Mouse (Mus musculus) bone marrow, adult 2 months (tissue): Measurements from ENCODE around the gene Sccpdh. TPM values are rescaled to one million over a fixed set of nuclear protein-coding genes. Genes with fewer than 3 reads are reported as not detected.

Source experiments
- H3K27ac ChIP-seq: fragments of 200-500 bp; 2 replicates; pipeline ENCODE4 v1.5.1; 2012; ENCODE audit warnings: low read depth, mild to moderate bottlenecking, control low read depth, inconsistent platforms, low read length; ENCODE audit not compliant: control insufficient read depth, poor library complexity, insufficient read depth
- H3K4me1 ChIP-seq: fragments of 200-500 bp; 2 replicates; pipeline ENCODE4 v1.6.1; 2011; ENCODE audit warnings: low read length; ENCODE audit not compliant: control insufficient read depth, insufficient read depth
- H3K4me3 ChIP-seq: fragments of 200-500 bp; replicated peaks from 2 replicates; pipeline ENCODE3; 2011; ENCODE audit warnings: mild to moderate bottlenecking, low read depth, low read length, control low read depth; ENCODE audit not compliant: control insufficient read depth
- CTCF ChIP-seq: fragments of 200-500 bp; IDR thresholded peaks from 2 replicates; pipeline ENCODE4 v1.5.1; 2011; ENCODE audit warnings: low read length, control low read depth; ENCODE audit not compliant: control insufficient read depth, insufficient read depth
- POLR2A ChIP-seq: fragments of 200-500 bp; IDR thresholded peaks from 2 replicates; pipeline ENCODE4 v1.6.1; 2011; ENCODE audit warnings: low read depth, mild to moderate bottlenecking, control low read depth, low read length, borderline replicate concordance; ENCODE audit not compliant: control insufficient read depth
- WGBS: fragments of 180-500 bp; shearing (Covaris S2); methylation state at CpG from one replicate; pipeline ENCODE4 v1.1.7; 2018; 5-methylcytosine and 5-hydroxymethylcytosine counted together
- polyA plus RNA-seq: library from polyadenylated mRNA; stranded (reverse); fragments of >200 nt; gene quantifications from 2 replicates; pipeline ENCODE4 v1.2.4, GENCODE M21; 2011; ENCODE audit warnings: low replicate concordance; ENCODE audit not compliant: missing spikeins, insufficient read depth, insufficient read length

The Sccpdh gene
- 2.3 and 4.5 TPM in 2 replicates for polyA plus RNA-seq

DNA sequence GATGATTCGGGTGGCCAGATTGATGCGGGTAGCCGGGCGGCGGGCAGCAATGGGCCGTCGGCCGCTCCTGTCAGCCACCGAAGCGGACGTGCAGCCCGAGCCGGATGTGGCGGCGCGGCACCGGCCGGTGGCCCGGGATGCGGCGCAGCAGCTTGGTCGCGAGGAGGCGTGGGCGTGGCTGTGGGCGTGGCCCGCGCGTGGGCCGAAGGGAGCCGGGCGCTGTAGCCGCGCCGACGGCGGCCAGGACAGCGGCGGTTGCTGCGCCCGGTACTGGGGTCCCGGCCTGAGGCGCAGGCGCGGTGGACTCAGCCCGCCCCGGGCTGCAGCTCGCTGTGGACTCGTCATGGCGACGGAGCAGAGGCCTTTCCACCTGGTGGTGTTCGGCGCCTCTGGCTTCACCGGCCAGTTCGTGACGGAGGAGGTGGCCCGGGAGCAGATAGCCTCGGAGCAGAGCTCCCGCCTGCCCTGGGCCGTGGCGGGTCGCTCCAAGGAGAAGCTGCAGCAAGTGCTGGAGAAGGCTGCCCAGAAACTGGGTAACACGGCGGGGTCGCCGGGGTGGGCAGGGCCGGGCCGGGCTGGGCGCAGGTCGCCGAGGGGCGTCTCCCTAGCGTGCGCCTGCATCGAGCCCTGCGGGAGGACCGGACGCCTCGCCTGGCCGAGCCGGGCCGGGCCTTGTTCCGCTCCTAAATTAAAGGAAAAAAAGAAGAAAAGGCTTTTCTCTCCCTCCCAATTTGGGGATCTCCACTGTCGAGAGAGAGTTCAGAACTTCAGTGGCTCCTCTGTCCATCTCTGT lies at the start of gene Sccpdh:
Gene Sccpdh, plus strand, starts transcription at position 198 of the 793 bp plus-strand sequence.
- Histone ChIP-seq H3K4me1 (no peaks in the 10 kb centered on the region; the same call in 1 of the 2 replicates), H3K4me3 (peak within 1 kb of the TSS; percentile 82), H3K27ac (peak within 1 kb of the TSS; percentile 21; the same call in 1 of the 2 replicates)
- TF ChIP-seq CTCF (no peak), POLR2A (no peak; the same call in 1 of the 2 replicates)
- under 1% methylated on average over 81 of the region's 84 CpGs for WGBS

DNA sequence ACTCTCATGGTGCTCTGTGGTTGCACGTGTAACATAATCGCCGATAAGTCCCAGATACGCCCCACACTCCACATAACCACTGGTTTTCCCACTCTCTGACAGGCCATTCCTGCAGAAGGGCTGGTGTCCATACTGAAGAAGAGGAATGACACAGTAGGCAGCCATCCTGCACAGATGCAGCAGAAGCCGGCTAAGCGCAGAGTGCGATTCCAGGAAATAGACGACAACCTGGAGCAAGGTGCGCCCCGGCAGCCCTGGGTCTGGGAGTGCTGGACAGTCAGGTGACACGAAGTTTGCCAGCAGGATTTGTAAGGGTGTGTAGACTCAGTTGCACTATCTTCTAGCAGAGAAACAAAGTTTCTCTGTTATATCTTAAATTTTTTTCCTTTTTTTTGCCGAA lies 45.3 kb upstream of the Sccpdh start:
- no peak overlapping the region for H3K4me3 ChIP-seq
- H3K27ac ChIP-seq: no peak overlapping the region
- H3K4me1 ChIP-seq: no peaks in the 10 kb centered on the region
- TF ChIP-seq CTCF (no peak), POLR2A (no peak)
- WGBS: 92% methylated on average over 12 of the region's 12 CpGs

DNA sequence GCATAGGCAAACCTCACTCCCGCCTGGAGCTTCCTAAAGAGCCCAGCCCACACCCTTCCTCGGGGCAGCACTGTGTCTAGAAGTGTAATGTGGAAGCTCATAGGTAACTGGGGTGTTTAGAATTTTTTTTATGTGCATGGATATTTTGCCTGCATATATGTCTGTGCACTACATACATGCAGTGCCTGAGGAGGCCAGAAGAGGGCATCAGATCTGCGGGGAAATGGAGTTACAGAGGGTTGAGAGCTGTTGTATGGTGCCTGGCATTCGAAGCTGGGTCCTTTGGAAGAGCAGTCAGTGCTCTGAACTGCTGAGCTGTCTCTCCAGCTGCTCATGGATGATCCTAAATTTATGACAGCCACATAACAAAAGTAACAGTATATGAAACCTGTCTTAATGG lies 44.4 kb upstream of the Sccpdh start:
- TF ChIP-seq CTCF (peak; percentile 55), POLR2A (no peak)
- 49% methylated on average over 4 of the region's 4 CpGs for WGBS
- H3K4me3 ChIP-seq: no peak overlapping the region
- H3K4me1 ChIP-seq: no peaks in the 10 kb centered on the region
- H3K27ac ChIP-seq: no peak overlapping the region

DNA sequence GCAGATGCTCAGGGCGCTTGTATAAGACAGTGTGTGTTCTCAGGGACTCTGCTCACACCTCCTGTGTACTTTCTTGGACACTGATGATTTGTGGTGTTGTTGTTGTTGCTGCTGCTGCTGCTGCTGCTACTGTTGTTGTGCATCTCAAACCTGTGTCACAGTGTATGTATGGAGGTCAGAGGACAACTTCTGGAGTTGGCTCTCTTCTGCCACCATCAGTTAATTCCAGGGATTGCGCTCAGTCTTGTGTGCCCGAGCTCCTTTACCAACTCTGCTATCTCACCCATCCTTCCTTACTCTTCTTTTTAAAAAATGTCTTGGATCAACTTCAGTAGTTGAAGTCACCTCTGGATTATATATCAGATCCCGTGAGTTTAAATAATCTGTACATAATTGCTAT lies 43.7 kb upstream of the Sccpdh start:
- Histone ChIP-seq H3K4me1 (no peaks in the 10 kb centered on the region), H3K27ac (no peak overlapping the region), H3K4me3 (no peak overlapping the region)
- 68% methylated on average over 4 of the region's 4 CpGs for whole genome bisulfite sequencing
- no peak for TF ChIP-seq POLR2A
- peak; percentile 57 for TF ChIP-seq CTCF

DNA sequence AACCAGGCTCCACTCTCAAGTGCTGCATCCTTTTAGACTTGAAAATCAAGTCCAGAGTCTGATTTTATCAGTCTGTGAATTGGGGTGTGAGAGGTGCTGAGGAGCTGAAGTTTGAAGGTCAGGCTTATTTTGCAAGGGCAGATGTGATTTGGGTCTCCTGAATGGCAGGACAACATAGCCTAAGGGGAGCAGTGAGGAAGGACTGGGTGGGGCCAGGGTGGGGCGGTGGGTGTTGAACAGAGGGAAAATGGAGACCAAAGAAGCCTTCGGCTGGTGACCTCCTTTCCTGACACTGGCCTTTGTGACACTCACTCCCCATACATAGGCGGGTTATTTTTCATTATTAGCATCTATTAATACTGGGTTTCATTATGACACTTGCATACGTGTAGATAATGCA lies 40.2 kb upstream of the Sccpdh start:
- Histone ChIP-seq H3K4me1 (no peaks in the 10 kb centered on the region), H3K27ac (no peak overlapping the region), H3K4me3 (no peak overlapping the region)
- no peak for TF ChIP-seq CTCF
- TF ChIP-seq POLR2A: no peak
- 85% methylated on average over 4 of the region's 4 CpGs for WGBS

DNA sequence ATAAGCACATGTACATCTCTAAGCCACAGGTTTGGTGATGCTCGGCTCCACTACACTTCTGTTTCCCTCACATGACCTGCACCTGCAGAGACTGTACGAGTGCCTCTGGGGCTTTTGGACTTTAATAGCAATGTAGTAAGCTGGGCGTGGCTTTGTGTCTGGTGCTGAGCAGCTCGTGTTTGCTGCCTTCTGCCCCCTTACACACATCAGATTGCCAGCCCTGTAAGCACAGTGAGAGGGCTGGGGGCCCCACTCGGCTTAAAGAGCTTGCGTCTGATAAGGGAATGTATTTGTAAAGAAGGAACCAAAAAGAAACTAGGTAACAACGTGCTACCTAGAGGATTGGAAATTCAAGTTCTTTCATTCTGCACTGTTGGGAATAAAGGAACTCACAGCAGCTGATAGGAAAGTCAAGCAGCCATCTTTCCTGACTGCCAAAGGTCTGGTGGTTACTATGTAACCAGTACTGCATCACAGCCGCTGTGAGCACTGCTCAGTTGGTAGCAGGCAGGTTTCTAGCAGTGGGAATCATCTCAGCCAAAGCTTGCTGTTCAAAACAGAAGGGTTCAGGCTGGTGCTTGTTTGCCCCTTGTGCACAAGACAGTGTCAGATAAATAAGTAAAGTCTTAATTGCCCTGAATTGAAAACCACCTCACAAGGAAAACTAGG lies 39.4 kb upstream of the Sccpdh start:
- Histone ChIP-seq H3K4me1 (no peaks in the 10 kb centered on the region), H3K4me3 (no peak overlapping the region), H3K27ac (no peak overlapping the region)
- 47% methylated on average over 8 of the region's 8 CpGs for WGBS
- TF ChIP-seq POLR2A: no peak
- no peak for TF ChIP-seq CTCF

DNA sequence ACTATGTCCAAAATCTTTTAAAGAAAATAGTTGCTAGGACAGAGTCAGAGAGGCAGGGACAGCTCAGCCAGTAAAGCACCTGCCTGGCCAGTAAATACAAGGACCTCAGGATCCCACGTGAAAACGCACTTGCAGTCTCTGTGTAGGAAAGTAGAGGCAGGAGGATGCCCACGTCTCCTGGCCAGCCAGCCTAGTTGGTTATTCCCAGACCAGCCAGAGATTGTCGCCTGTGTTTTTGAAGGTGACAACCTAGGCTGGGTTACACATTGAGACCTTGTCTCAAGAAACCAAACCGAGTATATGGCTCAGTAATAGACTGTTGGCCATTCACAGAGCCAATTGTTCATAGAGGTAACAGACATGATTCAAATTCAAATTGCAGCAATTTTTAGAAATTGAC lies 38.7 kb upstream of the Sccpdh start:
- Histone ChIP-seq H3K27ac (no peak overlapping the region), H3K4me3 (no peak overlapping the region), H3K4me1 (no peaks in the 10 kb centered on the region)
- no peak for TF ChIP-seq POLR2A
- WGBS: 85% methylated on average over 5 of the region's 5 CpGs

DNA sequence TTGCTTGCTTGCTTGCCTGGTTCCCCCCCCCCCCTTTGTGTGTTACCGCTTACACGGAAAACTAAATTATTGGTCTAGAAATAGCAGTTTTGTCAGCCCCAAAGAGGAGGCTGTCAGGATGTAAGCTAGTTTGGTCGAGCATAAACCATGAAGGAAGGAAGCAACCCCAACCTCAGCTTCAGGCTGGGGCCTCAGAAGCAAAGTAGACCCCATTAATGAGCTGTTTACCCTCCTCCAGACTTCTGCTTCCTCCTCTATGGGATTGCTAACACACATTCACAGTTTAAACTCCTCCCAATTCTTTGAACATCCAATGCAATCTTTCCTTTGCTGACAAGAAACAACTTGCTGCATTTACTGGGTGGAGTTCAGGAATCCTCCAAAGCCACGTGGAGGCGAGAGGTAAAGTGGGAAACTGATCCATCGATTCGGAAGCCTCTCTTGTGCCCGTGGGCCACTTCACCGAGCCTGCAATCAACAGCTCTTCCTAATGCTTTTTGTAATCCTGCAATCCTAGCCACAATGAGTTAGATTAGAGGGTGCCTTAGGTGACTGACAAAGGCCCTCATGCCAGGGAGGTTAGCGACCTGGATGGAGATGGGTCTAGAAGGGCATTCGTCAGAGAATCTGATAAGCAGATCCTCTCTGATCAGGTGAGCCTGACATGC lies 35.1 kb upstream of the Sccpdh start:
- TF ChIP-seq CTCF: no peak
- no peak for TF ChIP-seq POLR2A
- 47% methylated on average over 11 of the region's 11 CpGs for WGBS
- H3K4me3 ChIP-seq: no peak overlapping the region
- H3K4me1 ChIP-seq: no peaks in the 10 kb centered on the region
- H3K27ac ChIP-seq: no peak overlapping the region

DNA sequence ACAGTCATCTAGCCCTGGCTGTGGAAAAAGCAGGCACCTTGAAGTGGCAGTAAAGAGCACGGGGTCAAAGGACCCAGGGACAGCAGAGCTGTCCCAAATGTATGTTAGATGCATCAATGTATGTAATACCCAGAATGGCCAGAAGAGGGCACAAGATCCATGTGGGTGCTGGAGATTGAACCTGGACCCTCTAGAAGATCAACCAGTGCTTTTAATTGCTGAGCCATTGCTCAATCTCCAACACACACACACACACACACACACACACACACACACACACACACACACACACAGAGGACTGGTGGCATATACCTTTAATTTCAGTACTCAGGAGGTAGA lies 34.6 kb upstream of the Sccpdh start:
- H3K4me1 ChIP-seq: no peaks in the 10 kb centered on the region
- no peak overlapping the region for H3K27ac ChIP-seq
- TF ChIP-seq POLR2A (no peak), CTCF (peak; percentile 32; the same call in 1 of the 2 replicates)
- H3K4me3 ChIP-seq: no peak overlapping the region
- 13% methylated on average over 1 of the region's 1 CpGs for WGBS
